Mouse (Mus musculus): ENCODE data around the gene Clock. TPM values are rescaled to one million over a fixed set of nuclear protein-coding genes. Genes with fewer than 3 reads are reported as not detected.

The Clock gene
- polyA plus RNA-seq, 2 experiments, result 1.6 to 1.7 TPM

GRCm38 (mm10) chr5:76160086-76160485, 144.5 kb downstream of the Clock start:
- Histone ChIP-seq H3K36me3 (replicated peaks; ENCODE audit: control insufficient read depth, insufficient read depth, low read depth) (no peaks in the 10 kb centered on the region), H3K9ac (replicated peaks) (no peak overlapping the region), H3K4me3 (ENCODE audit: insufficient read depth in 1 of 2, low read depth in 2 of 2, low read length in 2 of 2) (no peak overlapping the region), H3K4me1 (replicated peaks; ENCODE audit: control insufficient read depth in 2 of 2, insufficient read depth in 2 of 2, low read length in 1 of 2) (peaks cover 0 to 13% of the 10 kb centered on the region in 2 experiments; a peak in 2 of 4 replicates), H3K9me3 (ENCODE audit: control insufficient read depth, low read length) (no peaks in the 10 kb centered on the region), H3K27ac (no peak overlapping the region), H3K27me3 (ENCODE audit: control insufficient read depth, insufficient read depth, low read length) (no peaks in the 10 kb centered on the region), H3K4me2 (ENCODE audit: low read depth) (no peak overlapping the region)
- ATAC-seq (ENCODE audit: insufficient read depth) (no peak), DNase-seq (ENCODE audit: low read depth in 3 of 3, low spot score in 3 of 3) (no peak)
- 36% methylated on average over 3 of the region's 3 CpGs for WGBS (ENCODE audit: insufficient replicate concordance)
- TF ChIP-seq CTCF (IDR thresholded peaks at IDR 0.05; ENCODE audit: low read depth) (no peak), EP300 (IDR thresholded peaks at IDR 0.05; ENCODE audit: low read depth) (no peak)

Other genes with a start within 250 kb of the Clock start
- 8.8 and 9.0 TPM in 2 replicates for gene Srd5a3, start 164.5 kb downstream of the Clock start, polyA plus RNA-seq (2012; rRNA removed)
- 12.1 and 14.3 TPM in 2 replicates for gene Srd5a3, start 164.5 kb downstream of the Clock start, polyA plus RNA-seq (2014; fragmentation: Nextera tagmentation; extraction: Ambion mirVana)
- gene Tmem165, start 120.9 kb downstream of the Clock start, polyA plus RNA-seq (2012; rRNA removed), result 17.6 and 23.8 TPM in 2 replicates
- 33.2 and 34.5 TPM in 2 replicates for gene Tmem165, start 120.9 kb downstream of the Clock start, polyA plus RNA-seq (2014; fragmentation: Nextera tagmentation; extraction: Ambion mirVana)
- gene Pdcl2, start 26.4 kb upstream of the Clock start, polyA plus RNA-seq (2012; rRNA removed), result not detected in 2 replicates
- not detected in 2 replicates for gene Pdcl2, start 26.4 kb upstream of the Clock start, polyA plus RNA-seq (2014; fragmentation: Nextera tagmentation; extraction: Ambion mirVana)
- not detected in 2 replicates for gene Nmu, start 59.0 kb upstream of the Clock start, polyA plus RNA-seq (2012; rRNA removed)
- not detected in 2 replicates for gene Nmu, start 59.0 kb upstream of the Clock start, polyA plus RNA-seq (2014; fragmentation: Nextera tagmentation; extraction: Ambion mirVana)
- gene Gm7271, start 179.2 kb upstream of the Clock start, polyA plus RNA-seq (2012; rRNA removed), result not detected in 2 replicates
- not detected in 2 replicates for gene Gm7271, start 179.2 kb upstream of the Clock start, polyA plus RNA-seq (2014; fragmentation: Nextera tagmentation; extraction: Ambion mirVana)
- 8.7 and 15.7 TPM in 2 replicates for gene Exoc1, start 224.5 kb upstream of the Clock start, polyA plus RNA-seq (2012; rRNA removed)
- gene Exoc1, start 224.5 kb upstream of the Clock start, polyA plus RNA-seq (2014; fragmentation: Nextera tagmentation; extraction: Ambion mirVana), result 8.1 and 10.0 TPM in 2 replicates

Data from liver, embryonic 14.5 days (tissue).